Mouse (Mus musculus) kidney, postnatal 0 days (tissue): Measurements from ENCODE around the gene Trip11. TPM values are rescaled to one million over a fixed set of nuclear protein-coding genes. Genes with fewer than 3 reads are reported as not detected.

Experiments used
- ATAC-seq: fragments of 200-750 bp; cut with Nextera tagmentation; replicated peaks from 2 replicates; pipeline ENCODE4 v1.8.0; 2017; ENCODE audit warnings: low read depth, moderate number of reproducible peaks, moderate TSS enrichment, moderate library complexity; ENCODE audit not compliant: low FRiP score
- DNase-seq: peaks from one replicate; pipeline ENCODE4 v3.0.0-alpha.2; 2016; ENCODE audit warnings: low spot score
- H3K27ac ChIP-seq: fragments of 300-500 bp; sonication (generic); 2 replicates; pipeline ENCODE4 v1.5.1; 2014; ENCODE audit warnings: mild to moderate bottlenecking
- H3K27me3 ChIP-seq: fragments of 300-500 bp; sonication (generic); 2 replicates; pipeline ENCODE4 v1.6.1; 2014; ENCODE audit warnings: low read length, mixed read lengths; ENCODE audit not compliant: insufficient read depth
- H3K36me3 ChIP-seq: fragments of 300-500 bp; sonication (generic); 2 replicates; pipeline ENCODE4 v1.6.1; 2014; ENCODE audit warnings: low read length, mixed read lengths; ENCODE audit not compliant: insufficient read depth
- H3K4me1 ChIP-seq: fragments of 300-500 bp; sonication (generic); replicated peaks from 2 replicates; pipeline ENCODE4 v1.6.1; 2014; ENCODE audit warnings: antibody characterized with exemption, low read length, mixed read lengths; ENCODE audit not compliant: insufficient read depth
- H3K4me2 ChIP-seq: fragments of 300-500 bp; sonication (generic); 2 replicates; pipeline ENCODE4 v1.6.1; 2014; ENCODE audit warnings: mild to moderate bottlenecking, low read length, moderate library complexity, mixed read lengths
- H3K4me3 ChIP-seq: fragments of 300-500 bp; sonication (generic); replicated peaks from 2 replicates; pipeline ENCODE4 v1.5.1; 2014; ENCODE audit warnings: low read depth, low read length
- H3K9ac ChIP-seq: fragments of 300-500 bp; sonication (generic); 2 replicates; pipeline ENCODE4 v1.6.1; 2014; ENCODE audit warnings: low read depth, low read length
- H3K9me3 ChIP-seq: fragments of 300-500 bp; sonication (generic); replicated peaks from 2 replicates; pipeline ENCODE4 v1.6.1; 2016; ENCODE audit warnings: low read length, inconsistent platforms, mixed read lengths
- CTCF ChIP-seq: IDR thresholded peaks from 2 replicates; pipeline ENCODE4 v1.5.1; 2016; ENCODE audit warnings: antibody characterized with exemption, low read depth, mild to moderate bottlenecking, moderate library complexity
- WGBS: fragments of 180-500 bp; shearing (Covaris S2); extraction: QIAGEN DNeasy Blood & Tissue Kit; methylation state at CpG from one replicate; pipeline ENCODE4 v1.1.7; 2014; 5-methylcytosine and 5-hydroxymethylcytosine counted together
- polyA plus RNA-seq: library from polyadenylated mRNA; unstranded; fragments of >200 nt; fragmentation: Nextera tagmentation; extraction: Ambion mirVana; gene quantifications from 2 replicates; pipeline ENCODE4 v1.2.1, GENCODE M21; 2015

The Trip11 gene
- polyA plus RNA-seq, 1 experiment from 2014 or later, result 21.7 TPM

DNA sequence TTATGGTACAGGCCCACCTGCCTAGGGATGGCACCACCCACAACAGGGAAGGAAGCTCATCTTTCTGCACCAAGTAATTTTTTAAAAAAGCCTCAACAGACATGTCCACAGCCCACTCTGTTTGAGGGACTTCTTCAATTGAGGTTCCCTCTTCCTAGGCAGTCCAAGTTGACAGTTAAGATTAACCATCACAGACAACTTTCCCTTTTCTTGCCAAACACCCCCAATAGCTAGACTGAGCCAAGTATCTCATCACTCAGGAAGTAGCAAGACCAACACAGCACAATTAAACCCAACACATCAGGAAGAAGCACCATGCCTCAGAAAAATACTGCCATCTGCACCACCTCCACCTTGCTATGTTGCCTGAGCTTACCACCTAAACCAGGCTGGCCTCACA lies 4.1 kb upstream of the Trip11 start:
- Histone ChIP-seq H3K9ac (no peak overlapping the region), H3K9me3 (no peaks in the 10 kb centered on the region), H3K4me1 (0 out of 2 replicates have a peak, but pooled peaks cover under 1% of the 10 kb centered on the region), H3K27ac (no peak overlapping the region), H3K4me3 (no peak overlapping the region), H3K36me3 (no peaks in the 10 kb centered on the region), H3K27me3 (no peaks in the 10 kb centered on the region), H3K4me2 (no peak overlapping the region)
- DNase-seq (no peak), ATAC-seq (no peak)
- no peak for TF ChIP-seq CTCF

DNA sequence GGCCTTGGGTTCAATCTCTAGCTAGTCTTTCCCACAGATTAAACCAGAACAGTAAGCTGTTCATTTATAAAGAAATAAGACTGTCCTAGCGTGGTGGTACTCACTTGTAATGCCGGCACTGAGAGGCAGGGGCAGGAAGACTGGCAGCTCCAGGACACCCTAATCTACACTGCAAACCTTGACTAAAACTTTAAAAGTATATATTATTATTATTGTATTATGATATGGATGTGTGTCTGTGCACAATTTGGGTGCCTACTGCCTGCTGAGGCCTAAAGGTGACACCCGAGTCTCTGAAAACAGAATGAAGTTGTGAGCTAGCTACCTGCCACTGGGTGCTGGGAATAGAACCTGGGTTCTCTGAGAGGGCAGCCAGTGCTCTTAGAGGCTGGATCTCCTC lies 1.7 kb downstream of the Trip11 start:
- no peak for TF ChIP-seq CTCF
- H3K4me1 ChIP-seq, result 0 out of 2 replicates have a peak, but pooled peaks cover 8% of the 10 kb centered on the region
- peak overlapping the region; percentile 66 for H3K4me2 ChIP-seq
- no peak overlapping the region for H3K9ac ChIP-seq
- H3K27me3 ChIP-seq, result no peaks in the 10 kb centered on the region
- peaks cover 9% of the 10 kb centered on the region; the same call in 1 of the 2 replicates for H3K36me3 ChIP-seq
- no peak for DNase-seq
- no peaks in the 10 kb centered on the region for H3K9me3 ChIP-seq
- WGBS, result 91% methylated on average over 3 of the region's 3 CpGs
- ATAC-seq, result no peak
- no peak overlapping the region for H3K4me3 ChIP-seq
- H3K27ac ChIP-seq, result no peak overlapping the region

DNA sequence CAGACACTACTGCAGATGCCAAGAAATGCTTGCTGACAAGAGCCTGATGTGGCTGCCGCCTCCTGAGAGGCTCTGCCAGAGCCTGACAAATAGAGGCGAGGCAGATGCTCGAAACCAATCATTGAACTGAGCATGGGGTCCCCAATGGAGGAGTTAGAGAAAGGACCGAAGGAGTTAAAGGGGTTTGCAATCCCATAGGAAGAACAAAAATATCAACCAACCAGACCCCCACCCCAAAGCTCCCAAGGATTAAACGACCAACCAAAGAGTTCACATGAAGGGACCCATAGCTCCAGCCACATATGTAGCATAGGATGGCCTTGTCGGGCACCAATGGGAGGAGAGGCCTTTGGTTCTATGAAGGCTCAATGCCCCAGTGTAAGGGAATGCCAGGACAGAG lies 2.7 kb downstream of the Trip11 start:
- no peak overlapping the region for H3K4me3 ChIP-seq
- whole genome bisulfite sequencing, result 94% methylated on average over 6 of the region's 6 CpGs
- no peak overlapping the region for H3K27ac ChIP-seq
- no peak overlapping the region for H3K4me2 ChIP-seq
- no peaks in the 10 kb centered on the region for H3K9me3 ChIP-seq
- H3K27me3 ChIP-seq, result no peaks in the 10 kb centered on the region
- no peak overlapping the region for H3K9ac ChIP-seq
- H3K4me1 ChIP-seq, result 0 out of 2 replicates have a peak, but pooled peaks cover 8% of the 10 kb centered on the region
- DNase-seq, result no peak
- no peak for ATAC-seq
- peaks cover 9% of the 10 kb centered on the region; the same call in 1 of the 2 replicates for H3K36me3 ChIP-seq
- TF ChIP-seq CTCF, result no peak

DNA sequence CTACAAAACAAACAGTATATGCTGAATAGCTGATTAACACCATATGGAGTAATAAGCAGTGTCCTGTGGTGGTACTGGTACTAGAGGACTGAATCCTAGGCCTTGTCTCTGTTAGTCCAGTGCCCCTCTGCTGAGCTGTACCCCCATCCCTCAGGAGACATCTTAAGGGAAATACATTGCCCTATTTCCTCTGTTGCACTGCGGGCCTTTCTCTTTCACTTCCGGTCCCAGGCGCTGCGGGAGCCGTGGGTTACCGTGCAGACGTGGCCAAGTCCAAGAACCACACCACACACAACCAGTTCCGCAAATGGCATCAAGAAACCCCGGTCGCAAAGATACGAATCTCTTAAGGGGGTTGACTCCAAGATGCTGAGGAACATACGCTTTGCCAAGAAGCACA lies 7.2 kb downstream of the Trip11 start:
- DNase-seq (no peak), ATAC-seq (no peak)
- no peak overlapping the region for H3K9ac ChIP-seq
- no peak overlapping the region for H3K27ac ChIP-seq
- TF ChIP-seq CTCF, result no peak
- H3K36me3 ChIP-seq, result peaks cover 9% of the 10 kb centered on the region; the same call in 1 of the 2 replicates
- no peak overlapping the region for H3K4me2 ChIP-seq
- no peaks in the 10 kb centered on the region for H3K27me3 ChIP-seq
- no peak overlapping the region for H3K4me3 ChIP-seq
- no peaks in the 10 kb centered on the region for H3K9me3 ChIP-seq
- WGBS, result 88% methylated on average over 12 of the region's 12 CpGs
- H3K4me1 ChIP-seq, result no peaks in the 10 kb centered on the region

DNA sequence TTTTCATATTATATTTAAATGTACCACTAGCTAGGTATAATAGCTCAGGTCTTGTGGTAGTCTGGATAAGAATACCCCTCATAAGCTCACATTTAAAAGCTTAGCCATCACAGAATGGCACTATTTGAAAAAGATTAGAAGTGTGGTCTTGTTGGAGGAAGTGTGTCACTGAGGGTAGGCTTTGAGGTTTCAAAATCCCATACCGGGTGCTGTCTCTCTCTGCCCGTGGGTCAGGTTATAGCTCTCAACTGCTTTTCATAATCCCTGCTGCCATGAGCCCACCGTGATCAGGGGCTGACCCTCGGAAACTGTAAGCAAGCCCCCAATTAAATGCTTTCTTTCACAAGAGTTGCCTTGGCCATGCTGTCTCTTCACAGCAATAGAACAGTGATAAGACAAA lies 8.2 kb downstream of the Trip11 start:
- Histone ChIP-seq H3K9ac (no peak overlapping the region), H3K36me3 (peaks cover 9% of the 10 kb centered on the region; the same call in 1 of the 2 replicates), H3K4me1 (no peaks in the 10 kb centered on the region), H3K27me3 (no peaks in the 10 kb centered on the region), H3K4me2 (no peak overlapping the region), H3K9me3 (no peaks in the 10 kb centered on the region), H3K27ac (no peak overlapping the region), H3K4me3 (no peak overlapping the region)
- 93% methylated on average over 4 of the region's 4 CpGs for WGBS
- ATAC-seq, result no peak
- TF ChIP-seq CTCF, result no peak
- DNase-seq, result no peak

DNA sequence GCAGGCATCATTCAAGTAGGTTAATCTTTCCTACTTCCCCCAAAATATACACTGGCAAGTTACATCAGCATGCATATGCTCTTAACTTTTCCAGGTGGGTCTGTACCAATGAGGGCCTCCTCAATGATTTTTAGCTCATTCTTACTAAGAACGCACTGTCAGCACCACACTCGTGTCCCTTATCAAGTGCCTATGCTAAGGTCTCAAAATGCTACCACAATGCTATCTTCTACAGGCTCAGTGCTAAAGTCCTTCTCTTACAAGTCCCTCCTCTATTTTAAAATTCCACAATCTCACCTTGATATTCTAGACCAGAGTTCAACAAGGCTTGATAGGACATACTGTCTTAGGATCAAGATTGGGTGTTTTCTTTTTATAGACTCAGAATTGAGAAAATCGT lies 8.9 kb downstream of the Trip11 start:
- no peaks in the 10 kb centered on the region for H3K9me3 ChIP-seq
- DNase-seq, result no peak
- ATAC-seq, result no peak
- no peak overlapping the region for H3K4me3 ChIP-seq
- TF ChIP-seq CTCF, result no peak
- H3K27ac ChIP-seq, result no peak overlapping the region
- WGBS, result 93% methylated on average over 3 of the region's 3 CpGs
- H3K36me3 ChIP-seq, result peaks cover 9% of the 10 kb centered on the region; the same call in 1 of the 2 replicates
- no peaks in the 10 kb centered on the region for H3K27me3 ChIP-seq
- H3K4me2 ChIP-seq, result no peak overlapping the region
- H3K9ac ChIP-seq, result no peak overlapping the region
- H3K4me1 ChIP-seq, result no peaks in the 10 kb centered on the region

DNA sequence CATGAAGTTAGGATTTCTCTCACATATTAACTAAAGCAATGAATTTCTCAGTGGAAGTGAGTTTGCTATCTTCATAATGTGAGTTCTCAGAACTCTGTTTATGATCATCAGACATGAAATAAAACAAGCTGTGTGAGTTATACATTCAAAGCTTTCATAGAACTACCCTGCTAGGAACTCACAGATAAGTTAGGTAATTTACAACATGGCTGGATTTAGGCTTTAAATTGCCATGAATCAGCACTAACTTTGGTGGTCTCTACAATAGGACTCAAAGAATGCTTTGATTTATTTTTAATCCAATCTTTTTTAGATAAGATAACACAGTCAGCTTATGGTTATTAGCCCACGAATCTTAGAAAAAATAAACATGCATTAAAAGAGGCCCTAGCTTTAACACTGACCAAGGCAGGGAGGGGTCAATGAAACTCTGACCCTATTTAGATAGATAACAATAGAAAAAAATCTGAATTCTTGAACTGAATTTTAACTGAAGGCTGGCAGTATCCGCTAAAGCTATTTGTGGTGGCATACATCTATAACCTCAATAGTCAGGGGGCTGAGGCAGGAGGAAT lies 13.3 kb downstream of the Trip11 start:
- Histone ChIP-seq H3K36me3 (no peaks in the 10 kb centered on the region), H3K27ac (no peak overlapping the region), H3K9ac (no peak overlapping the region), H3K4me2 (no peak overlapping the region), H3K4me1 (no peaks in the 10 kb centered on the region), H3K4me3 (no peak overlapping the region), H3K9me3 (no peaks in the 10 kb centered on the region), H3K27me3 (no peaks in the 10 kb centered on the region)
- DNase-seq, result no peak
- TF ChIP-seq CTCF, result no peak
- 83% methylated on average over 2 of the region's 2 CpGs for WGBS
- ATAC-seq, result no peak
